Mouse (Mus musculus) lung, adult 2 months (tissue): ENCODE data around the gene BC048679.

Experiments
- CTCF ChIP-seq: fragments of 200-500 bp; IDR thresholded peaks from 2 replicates; pipeline ENCODE4 v1.5.1; 2011; ENCODE audit warnings: mild to moderate bottlenecking, low read length, control low read depth; ENCODE audit not compliant: insufficient read depth
- POLR2A ChIP-seq: fragments of 200-500 bp; IDR thresholded peaks from 2 replicates; pipeline ENCODE4 v1.6.1; 2011; ENCODE audit warnings: low read depth, mild to moderate bottlenecking, control low read depth, low read length, borderline replicate concordance; ENCODE audit errors: extremely low read depth

DNA sequence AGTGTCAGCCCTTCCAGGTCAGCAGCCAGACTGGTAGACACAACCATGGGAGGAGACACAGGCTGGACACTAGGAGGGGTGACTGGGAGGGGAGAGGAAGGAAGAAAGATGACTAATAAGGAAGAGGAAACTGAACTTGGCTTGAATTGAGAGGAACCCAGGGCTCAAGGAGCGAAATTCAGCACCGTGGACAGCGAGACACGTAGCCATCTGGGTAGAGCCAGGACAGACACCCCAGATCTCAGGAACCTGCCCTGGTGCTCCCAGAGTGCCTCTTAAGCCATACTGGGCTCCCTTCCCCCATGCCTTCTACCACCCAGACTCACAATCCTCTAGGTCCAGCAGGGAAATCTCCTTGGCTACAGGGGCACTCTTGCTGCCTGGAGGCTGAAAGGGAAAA is 34.0 kb downstream of the BC048679 start:
- no peak for TF ChIP-seq CTCF
- TF ChIP-seq POLR2A = no peak
